Mouse (Mus musculus): ENCODE results near the gene Hivep2. TPM values are rescaled to one million over a fixed set of nuclear protein-coding genes. Genes with fewer than 3 reads are reported as not detected.

Gene Hivep2
- total RNA-seq, 2 experiments from 2014 or later: 1.2 to 1.6 TPM

- ATAC-seq (replicated peaks; ENCODE audit: poor library complexity): peak; percentile 60; the same call in 1 of the 2 replicates
These were observed 79.9 kb downstream of the Hivep2 start for GRCm38 (mm10) chr10:14045745-14046144.

GRCm38 (mm10) chr10:14046171-14046651, 80.3 kb downstream of the Hivep2 start:
- ATAC-seq (replicated peaks; ENCODE audit: poor library complexity): no peak

DNA sequence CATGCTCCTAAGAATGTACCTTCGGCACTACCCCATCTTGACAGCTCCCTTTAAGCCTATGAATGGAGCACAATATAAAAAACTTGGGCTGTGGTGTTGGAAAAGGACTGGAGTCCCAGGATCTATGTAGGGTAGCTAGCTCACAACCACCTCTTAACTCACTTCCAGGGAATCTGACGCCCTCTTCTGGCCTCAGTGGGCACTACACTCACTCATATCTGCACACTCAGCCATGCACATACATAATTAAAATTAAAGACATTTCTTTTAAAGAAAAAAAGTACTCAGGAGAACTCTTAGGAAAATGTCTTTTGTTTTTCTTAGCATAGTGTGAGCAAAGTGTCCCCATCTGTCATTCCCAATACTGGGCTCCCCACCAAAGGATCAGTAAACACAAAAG, 81.1 kb downstream of the Hivep2 start:
- ATAC-seq (replicated peaks; ENCODE audit: poor library complexity): peak; percentile 59

DNA sequence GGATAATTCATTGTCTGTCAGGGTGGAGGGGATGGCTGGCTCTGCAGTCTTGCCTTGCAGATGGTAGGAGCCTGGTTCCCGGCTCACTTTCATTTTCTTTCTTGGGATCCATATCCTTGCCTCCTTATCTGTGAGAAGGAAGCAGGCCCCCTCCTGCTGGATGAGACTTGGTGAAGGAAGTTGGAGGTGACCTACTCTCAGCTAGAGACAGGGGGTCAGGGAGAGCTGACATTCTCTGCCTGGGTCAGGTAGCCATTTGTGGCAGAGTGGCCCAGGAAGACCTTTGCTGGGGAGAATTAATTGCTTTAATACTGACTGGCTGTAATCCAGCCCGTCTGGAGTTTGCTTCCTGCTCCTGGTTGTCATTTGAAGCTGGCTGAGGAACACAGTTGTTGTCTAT, 81.8 kb downstream of the Hivep2 start:
- no peak for ATAC-seq (replicated peaks; ENCODE audit: poor library complexity)

DNA sequence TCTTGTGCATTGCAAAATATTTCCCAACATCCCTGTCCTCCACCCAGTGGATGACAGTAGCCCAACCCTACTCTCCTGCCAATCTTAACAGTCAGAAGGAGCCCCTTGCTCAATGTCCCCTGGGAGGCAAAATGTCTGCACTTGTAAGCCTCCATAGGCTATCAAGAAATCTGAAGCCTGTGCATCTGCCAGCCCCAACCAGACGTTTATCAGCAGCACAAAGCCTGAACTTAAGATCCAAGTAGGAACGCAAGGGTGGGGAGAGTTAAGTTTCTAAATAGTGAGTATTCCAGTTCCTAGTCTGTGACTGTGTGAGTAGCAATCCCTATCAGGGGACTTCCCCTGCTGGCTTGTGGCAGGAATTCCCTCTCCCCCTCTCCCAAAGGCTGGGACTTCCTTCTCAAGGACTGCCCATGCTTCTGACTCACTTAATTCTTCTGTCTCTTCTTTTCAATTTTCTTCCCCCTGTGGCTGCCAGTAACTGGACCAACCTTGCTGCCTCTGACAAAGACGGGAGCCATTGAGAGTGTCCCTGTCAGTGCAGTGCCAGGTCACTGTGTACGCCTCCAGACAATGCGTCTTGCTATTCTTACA, 82.5 kb downstream of the Hivep2 start:
- ATAC-seq (replicated peaks; ENCODE audit: poor library complexity): peak; percentile 32

- ATAC-seq (replicated peaks; ENCODE audit: poor library complexity): no peak
These were observed 83.1 kb downstream of the Hivep2 start for GRCm38 (mm10) chr10:14048916-14049445.

DNA sequence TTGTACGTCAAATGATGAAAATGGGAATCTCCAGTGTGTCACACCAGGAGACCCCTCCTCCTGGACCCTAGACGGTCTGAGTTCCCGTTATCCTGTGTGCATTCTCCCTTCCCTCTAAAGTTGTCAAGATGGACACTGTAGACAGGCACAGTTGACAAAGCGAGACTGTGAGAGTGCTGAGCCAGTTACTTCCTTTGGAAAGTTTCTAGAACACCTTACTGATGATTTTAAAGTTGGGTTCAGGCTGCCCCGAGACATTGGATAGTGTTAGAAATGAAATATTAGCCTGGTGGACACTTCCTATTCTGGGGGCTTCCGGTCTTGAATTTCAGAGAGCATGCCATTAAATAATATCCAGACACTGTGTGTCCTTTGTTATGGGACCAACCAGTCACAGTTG, 83.8 kb downstream of the Hivep2 start:
- no peak for ATAC-seq (replicated peaks; ENCODE audit: poor library complexity)

GRCm38 (mm10) chr10:14050586-14050985, 84.7 kb downstream of the Hivep2 start:
- ATAC-seq (replicated peaks; ENCODE audit: poor library complexity): no peak

- no peak for ATAC-seq (replicated peaks; ENCODE audit: poor library complexity)
These were observed 86.3 kb downstream of the Hivep2 start for GRCm38 (mm10) chr10:14052109-14052689.

GRCm38 (mm10) chr10:14054860-14055259, 89.0 kb downstream of the Hivep2 start:
- ATAC-seq (replicated peaks; ENCODE audit: poor library complexity): no peak

- peak; percentile 21; the same call in 1 of the 2 replicates for ATAC-seq (replicated peaks; ENCODE audit: poor library complexity)
These were observed 89.7 kb downstream of the Hivep2 start for GRCm38 (mm10) chr10:14055533-14055981.

DNA sequence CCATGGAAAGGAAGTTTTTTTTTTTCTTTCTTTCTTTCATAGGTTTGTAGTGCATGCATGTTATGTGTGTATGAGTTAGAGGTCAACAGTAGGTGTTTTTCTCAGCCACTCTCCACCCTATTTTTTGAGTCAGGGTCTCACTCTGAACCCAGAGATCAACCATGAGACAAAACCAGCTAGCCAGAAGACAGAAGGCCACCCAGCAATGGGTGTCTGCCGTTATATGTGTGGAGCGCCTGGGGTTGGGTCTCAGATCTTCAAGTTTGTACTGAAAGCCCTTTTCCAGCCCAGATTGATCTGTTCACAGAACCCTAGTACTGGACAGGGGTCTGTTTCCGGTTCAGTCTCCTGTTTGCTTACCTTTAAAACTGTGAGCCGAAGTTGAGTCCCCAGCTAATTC, 90.2 kb downstream of the Hivep2 start:
- no peak for ATAC-seq (replicated peaks; ENCODE audit: poor library complexity)

DNA sequence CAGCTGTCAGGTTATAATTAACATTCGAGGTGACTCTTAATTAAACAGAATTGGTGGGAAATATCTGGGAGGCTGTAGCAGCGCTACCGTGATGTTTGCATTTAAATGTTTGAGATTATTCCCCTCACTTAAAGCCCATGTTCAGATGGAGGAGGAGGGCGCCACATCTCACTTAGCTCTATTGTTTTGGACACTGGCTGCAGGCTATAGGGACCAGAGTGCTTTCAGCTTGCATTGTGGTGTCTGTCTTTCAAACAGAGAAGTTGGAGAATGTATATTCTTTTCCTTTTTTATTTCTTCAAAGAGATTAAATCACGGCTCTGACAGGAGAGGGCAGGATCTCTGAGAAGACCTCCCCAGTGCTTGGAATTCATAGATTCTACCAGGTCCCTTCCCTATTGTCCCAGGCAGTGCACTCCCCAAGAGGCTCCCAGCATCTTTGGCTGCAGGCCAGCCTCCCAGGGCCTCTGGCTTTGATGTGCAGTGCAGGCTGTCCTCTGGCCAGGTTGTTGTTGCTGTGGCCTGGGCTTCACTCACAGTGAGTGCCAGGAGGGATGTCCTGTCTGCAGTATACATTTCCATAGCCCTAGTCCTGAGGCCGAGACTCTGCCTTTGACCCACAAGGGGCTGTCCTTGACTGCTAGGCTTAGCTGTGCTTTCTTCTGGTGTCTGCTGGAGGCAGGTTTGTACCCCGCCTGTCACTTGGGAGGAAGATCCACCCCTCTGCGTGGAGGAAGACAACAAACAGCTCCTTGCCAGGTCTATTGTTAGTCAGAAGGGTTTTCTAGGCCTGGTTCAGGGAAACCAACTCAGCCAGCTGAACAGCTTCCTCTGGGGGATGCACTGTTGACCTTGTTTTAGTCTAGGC, 90.9 kb downstream of the Hivep2 start:
- ATAC-seq (replicated peaks; ENCODE audit: poor library complexity): no peak

DNA sequence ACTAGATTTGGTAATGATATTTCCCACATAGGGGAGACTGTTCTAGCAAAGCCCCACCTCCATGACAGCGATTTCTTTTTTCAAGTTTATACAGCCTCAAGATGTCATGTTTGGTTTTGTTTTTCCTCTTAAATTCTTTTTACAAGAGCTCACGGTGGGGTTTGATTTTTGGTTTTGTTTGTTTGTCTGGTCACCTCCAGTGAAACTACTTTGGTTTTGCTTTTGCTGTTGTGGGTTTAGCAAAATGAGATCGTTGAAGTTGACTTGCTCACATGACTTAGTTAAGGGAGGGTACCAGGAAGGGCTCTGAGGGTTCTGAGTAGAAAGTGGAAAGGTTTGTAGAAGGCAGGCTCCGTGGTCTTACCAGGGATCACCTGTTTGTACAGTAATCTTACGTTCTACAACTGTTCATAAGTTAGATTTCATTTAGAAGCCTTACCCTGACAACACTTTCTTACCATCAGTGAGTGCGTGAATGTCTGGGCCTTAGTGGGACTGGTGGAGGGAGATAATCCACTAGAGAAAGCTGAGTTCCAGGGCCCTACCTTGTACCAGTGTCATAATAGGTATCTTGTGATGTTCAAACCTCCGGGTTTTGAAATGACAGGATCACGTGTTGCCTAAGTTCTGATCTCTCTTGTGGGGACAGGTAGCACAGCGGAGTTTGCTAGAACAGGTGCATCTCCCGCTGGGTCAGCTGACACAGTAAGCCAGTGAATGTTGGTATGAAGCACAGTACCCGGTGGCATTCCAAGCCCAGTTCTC, 92.1 kb downstream of the Hivep2 start:
- ATAC-seq (replicated peaks; ENCODE audit: poor library complexity): no peak

GRCm38 (mm10) chr10:14058742-14059141, 92.9 kb downstream of the Hivep2 start:
- ATAC-seq (replicated peaks; ENCODE audit: poor library complexity): no peak

DNA sequence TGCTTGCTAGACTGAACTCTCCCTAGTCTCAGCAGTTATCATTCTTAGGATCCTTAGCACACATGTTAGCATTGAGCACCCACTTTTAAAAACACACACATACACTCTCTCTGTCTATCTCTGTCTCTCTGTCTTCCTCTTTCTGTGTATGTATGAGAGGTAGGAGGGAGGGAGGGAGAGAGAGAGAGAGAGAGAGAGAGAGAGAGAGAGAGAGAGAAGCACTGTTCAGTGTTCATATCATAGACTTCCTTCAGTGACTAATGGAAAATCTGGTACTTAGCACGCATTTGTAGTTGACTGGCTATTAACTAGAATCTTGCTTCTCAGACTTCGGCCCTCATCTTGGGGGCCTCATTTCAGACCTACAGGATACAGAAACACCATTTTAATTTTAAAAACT, 93.7 kb downstream of the Hivep2 start:
- 0 out of 2 replicates have a peak, but pooled peaks have one; percentile 13 for ATAC-seq (replicated peaks; ENCODE audit: poor library complexity)

DNA sequence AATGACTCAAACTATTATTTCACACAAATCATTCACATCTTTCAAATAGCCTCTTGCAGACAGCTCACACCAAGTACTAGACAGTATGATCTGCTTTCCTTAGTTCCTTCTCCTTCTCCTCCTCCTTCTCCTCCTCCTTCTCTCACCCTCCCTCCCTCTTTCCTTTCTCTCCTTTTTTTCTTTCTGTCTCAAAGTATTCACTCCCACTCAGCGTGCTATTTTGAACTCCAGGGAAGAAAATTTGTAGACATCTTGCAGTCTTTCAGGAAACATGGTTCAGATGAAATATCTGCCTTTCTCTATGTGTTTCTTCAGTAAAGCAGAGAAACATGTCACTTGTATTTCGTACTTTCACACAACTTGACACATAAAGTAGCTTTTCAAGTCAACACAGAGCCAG, 94.4 kb downstream of the Hivep2 start:
- ATAC-seq (replicated peaks; ENCODE audit: poor library complexity): no peak

- no peak for ATAC-seq (replicated peaks; ENCODE audit: poor library complexity)
These were observed 97.4 kb downstream of the Hivep2 start for GRCm38 (mm10) chr10:14063226-14063625.

DNA sequence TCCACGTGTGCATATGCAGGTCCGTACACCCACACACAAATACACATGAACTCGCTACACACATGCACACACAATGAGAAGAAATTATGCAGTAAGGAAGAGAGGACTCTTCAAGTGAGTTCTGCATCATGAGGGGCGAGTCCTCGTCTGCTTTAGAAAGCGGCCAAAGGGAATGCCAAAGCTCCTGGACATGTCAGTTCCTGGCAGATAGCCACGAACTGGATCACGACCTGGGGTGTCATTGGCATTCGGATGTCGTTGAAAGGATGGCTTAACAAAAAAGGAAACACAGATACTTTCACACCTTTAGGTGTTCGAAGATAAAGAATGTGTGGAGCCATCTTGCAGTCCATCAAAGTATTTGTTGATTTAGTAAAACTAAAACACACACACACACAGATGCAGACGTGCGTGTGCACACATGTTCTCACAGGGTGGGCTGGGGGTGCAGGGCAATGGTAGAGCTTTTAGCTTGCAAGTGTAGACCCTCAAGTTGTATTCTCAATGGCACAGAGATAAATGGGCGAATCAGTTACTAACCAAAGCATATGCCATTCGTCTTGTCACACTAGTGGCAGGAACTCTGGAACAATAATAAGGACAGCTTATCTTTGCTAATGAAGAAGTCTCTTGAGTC, 99.0 kb downstream of the Hivep2 start:
- no peak for ATAC-seq (replicated peaks; ENCODE audit: poor library complexity)

DNA sequence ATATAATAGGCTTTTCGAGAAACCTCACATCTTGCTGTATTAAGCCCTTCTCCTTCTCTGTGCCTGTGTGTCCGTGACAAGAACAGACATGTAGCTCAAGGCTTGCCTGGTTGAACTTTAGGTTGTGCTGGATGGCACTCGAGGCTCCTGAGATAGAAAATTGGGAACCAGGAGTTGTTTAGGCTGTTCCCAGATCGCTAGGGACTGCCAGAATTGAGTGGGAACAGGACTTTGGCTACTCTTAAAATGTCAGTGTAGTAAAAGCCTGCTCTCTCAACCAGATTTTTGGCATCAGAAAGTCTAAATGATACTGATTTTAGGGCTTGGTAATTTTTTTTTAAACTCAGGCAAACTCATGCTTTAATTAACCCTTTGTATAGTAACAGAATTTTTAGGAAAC, 101.9 kb downstream of the Hivep2 start:
- no peak for ATAC-seq (replicated peaks; ENCODE audit: poor library complexity)
